Mouse (Mus musculus) olfactory bulb, adult 2 months (tissue): ENCODE measurements around the gene Map3k7cl.

ENCODE experiments used
- CTCF ChIP-seq: fragments of 200-500 bp; IDR thresholded peaks from 2 replicates; pipeline ENCODE4 v1.5.1; 2012; ENCODE audit warnings: low read depth, mild to moderate bottlenecking, low read length, moderate library complexity; ENCODE audit not compliant: insufficient read depth
- POLR2A ChIP-seq: fragments of 200-500 bp; IDR thresholded peaks from 2 replicates; pipeline ENCODE4 v1.6.1; 2012; ENCODE audit warnings: mild to moderate bottlenecking, low read depth, low read length, moderate library complexity; ENCODE audit not compliant: insufficient read depth

GRCm38 (mm10) chr16:87563524-87563923, 10.4 kb downstream of the Map3k7cl start:
- TF ChIP-seq CTCF (no peak), POLR2A (no peak)
